Mouse (Mus musculus): ENCODE measurements around the gene Eipr1. TPM values are rescaled to one million over a fixed set of nuclear protein-coding genes. Genes with fewer than 3 reads are reported as not detected.

Eipr1 gene
- total and polyA plus RNA-seq, 3 experiments = 33.3 to 35.4 (median 34.4) TPM

DNA sequence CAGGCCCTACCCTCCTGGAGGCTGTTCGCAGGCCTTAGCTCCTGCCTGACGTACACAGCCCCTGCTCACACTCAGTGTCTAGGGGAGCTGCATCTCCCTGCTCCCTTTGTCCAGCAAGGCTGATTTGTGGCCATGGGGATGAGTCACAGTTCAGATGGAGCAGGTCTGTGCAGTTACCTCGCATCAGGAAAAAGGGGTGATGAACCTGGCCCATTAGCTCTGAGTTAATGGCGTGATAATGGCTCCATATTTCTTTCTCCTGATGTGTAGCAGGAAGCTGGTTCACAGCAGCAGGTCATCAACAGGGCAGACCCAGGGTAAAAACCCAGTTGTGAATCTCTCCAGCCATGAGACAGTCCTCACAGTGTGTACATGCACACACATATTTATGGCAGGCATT lies 151.5 kb downstream of the Eipr1 start:
- Histone ChIP-seq H3K4me1 (ENCODE audit: control insufficient read depth in 1 of 2, insufficient read depth in 2 of 2) (peaks cover 0 to 3% of the 10 kb centered on the region in 2 experiments; a peak in 2 of 4 replicates), H3K9me3 (replicated peaks; ENCODE audit: low read length) (no peaks in the 10 kb centered on the region), H3K4me2 (ENCODE audit: insufficient read depth, low read depth, poor library complexity, severe bottlenecking) (no peak overlapping the region), H3K4me3 (replicated peaks in 1 of 3; ENCODE audit: low read depth in 2 of 3, low read length in 2 of 3, poor library complexity in 1 of 3) (no peak overlapping the region), H3K27ac (ENCODE audit: insufficient read depth, low read depth) (no peak overlapping the region), H3K79me2 (replicated peaks; ENCODE audit: control insufficient read depth, extremely low read depth, insufficient read depth, poor library complexity, severe bottlenecking) (no peaks in the 10 kb centered on the region), H3K36me3 (replicated peaks in 1 of 2; ENCODE audit: control insufficient read depth in 1 of 2, insufficient read depth in 1 of 2, low read length in 1 of 2) (no peaks in the 10 kb centered on the region), H3K27me3 (replicated peaks) (no peaks in the 10 kb centered on the region), H3K9ac (ENCODE audit: insufficient read depth, low read depth) (no peak overlapping the region)
- in situ Hi-C loops (cut with MboI; ENCODE audit: low pct_ligation_motif_present, low pct_unique_long_range_greater_than_20kb, low sequenced_read_pairs) = no loop called here
- TF ChIP-seq IRF4 (IDR thresholded peaks at IDR 0.05; ENCODE audit: low read depth, low read length) (no peak), CTCF (conservative IDR thresholded peaks at IDR 0.05 in 1 of 2, IDR thresholded peaks at IDR 0.05 in 1 of 2; ENCODE audit: low read depth in 2 of 2, low read length in 2 of 2) (no peak), TCF12 (IDR thresholded peaks at IDR 0.05; ENCODE audit: low read depth, low read length) (no peak), USF2 (conservative IDR thresholded peaks at IDR 0.05; ENCODE audit: low read depth, low read length) (no peak), SMC3 (IDR thresholded peaks at IDR 0.05; ENCODE audit: low read depth, low read length) (no peak), ZNF384 (IDR thresholded peaks at IDR 0.05; ENCODE audit: low read depth, low read length) (no peak), TBP (conservative IDR thresholded peaks at IDR 0.05; ENCODE audit: low read depth, low read length) (no peak), RAD21 (IDR thresholded peaks at IDR 0.05; ENCODE audit: low read depth, low read length) (no peak), ZMIZ1 (IDR thresholded peaks at IDR 0.05; ENCODE audit: low read depth, low read length) (no peak), BHLHE40 (IDR thresholded peaks at IDR 0.05; ENCODE audit: low read depth, low read length) (no peak), NRF1 (IDR thresholded peaks at IDR 0.05; ENCODE audit: low read depth, low read length) (no peak), GABPA (IDR thresholded peaks at IDR 0.05; ENCODE audit: insufficient replicate concordance, low read depth, low read length) (no peak), JUN (IDR thresholded peaks at IDR 0.05; ENCODE audit: insufficient read depth, low read depth, low read length) (no peak)
- no peak for DNase-seq (ENCODE audit: extremely low read depth)
- dilution Hi-C loops (cut with MboI; ENCODE audit: extremely low pct_ligation_motif_present, extremely low pct_unique_long_range_greater_than_20kb, low sequenced_read_pairs) = no loop called here

- Histone ChIP-seq H3K9me3 (replicated peaks; ENCODE audit: low read length) (no peaks in the 10 kb centered on the region), H3K4me2 (ENCODE audit: insufficient read depth, low read depth, poor library complexity, severe bottlenecking) (no peak overlapping the region), H3K9ac (ENCODE audit: insufficient read depth, low read depth) (no peak overlapping the region), H3K27me3 (replicated peaks) (no peaks in the 10 kb centered on the region), H3K4me3 (replicated peaks in 1 of 3; ENCODE audit: low read depth in 2 of 3, low read length in 2 of 3, poor library complexity in 1 of 3) (no peak overlapping the region), H3K27ac (ENCODE audit: insufficient read depth, low read depth) (no peak overlapping the region), H3K79me2 (replicated peaks; ENCODE audit: control insufficient read depth, extremely low read depth, insufficient read depth, poor library complexity, severe bottlenecking) (no peaks in the 10 kb centered on the region), H3K36me3 (replicated peaks in 1 of 2; ENCODE audit: control insufficient read depth in 1 of 2, insufficient read depth in 1 of 2, low read length in 1 of 2) (no peaks in the 10 kb centered on the region), H3K4me1 (ENCODE audit: control insufficient read depth in 1 of 2, insufficient read depth in 2 of 2) (peaks cover 0 to 3% of the 10 kb centered on the region in 2 experiments; a peak in 2 of 4 replicates)
- DNase-seq (ENCODE audit: extremely low read depth) = no peak
- in situ Hi-C loops (cut with MboI; ENCODE audit: low pct_ligation_motif_present, low pct_unique_long_range_greater_than_20kb, low sequenced_read_pairs) = no loop called here
- dilution Hi-C loops (cut with MboI; ENCODE audit: extremely low pct_ligation_motif_present, extremely low pct_unique_long_range_greater_than_20kb, low sequenced_read_pairs) = no loop called here
- no peak for TF ChIP-seq TCF12 (IDR thresholded peaks at IDR 0.05; ENCODE audit: low read depth, low read length)
- TF ChIP-seq KAT2A (IDR thresholded peaks at IDR 0.05; ENCODE audit: insufficient replicate concordance, low read length) = no peak
- no peak for TF ChIP-seq ZKSCAN1 (IDR thresholded peaks at IDR 0.05; ENCODE audit: borderline replicate concordance, low read depth, low read length)
- TF ChIP-seq MYC (IDR thresholded peaks at IDR 0.05; ENCODE audit: low read depth, low read length) = no peak
- no peak for TF ChIP-seq EP300 (IDR thresholded peaks at IDR 0.05; ENCODE audit: low read length)
- TF ChIP-seq BHLHE40 (IDR thresholded peaks at IDR 0.05; ENCODE audit: low read depth, low read length) = no peak
- TF ChIP-seq CTCF (conservative IDR thresholded peaks at IDR 0.05 in 1 of 2, IDR thresholded peaks at IDR 0.05 in 1 of 2; ENCODE audit: low read depth in 2 of 2, low read length in 2 of 2) = no peak
- TF ChIP-seq ZC3H11A (IDR thresholded peaks at IDR 0.05; ENCODE audit: low read depth, low read length) = no peak
- TF ChIP-seq ZMIZ1 (IDR thresholded peaks at IDR 0.05; ENCODE audit: low read depth, low read length) = no peak
Observed at GRCm38 (mm10) chr12:28905486-28905885, 153.9 kb downstream of the Eipr1 start.

Measured in CH12.LX (cell line).